Mouse (Mus musculus) heart, embryonic 14.5 days (tissue): ENCODE data around the gene Cryzl2. TPM values are rescaled to one million over a fixed set of nuclear protein-coding genes. Genes with fewer than 3 reads are reported as not detected.

ENCODE experiments used
- ATAC-seq: fragments of 200-750 bp; cut with Nextera tagmentation; 2 replicates; pipeline ENCODE4 v1.8.0; 2017; ENCODE audit warnings: low read depth, moderate TSS enrichment; ENCODE audit not compliant: insufficient number of reproducible peaks, insufficient read depth, low FRiP score
- H3K27ac ChIP-seq, 2 experiments: fragments of 200-500 bp in 1 of 2; fragments of 300-500 bp in 1 of 2; sonication (generic) in 1 of 2; replicated peaks in 1 of 2; 2 replicates each; pipeline ENCODE4 v1.5.1; 2012 to 2014; ENCODE audit warnings: low read depth in 2 of 2, low read length in 2 of 2, control low read depth in 1 of 2, mild to moderate bottlenecking in 1 of 2, mixed read lengths in 1 of 2; ENCODE audit not compliant: control insufficient read depth in 1 of 2, insufficient read depth in 1 of 2
- H3K27me3 ChIP-seq: fragments of 300-500 bp; sonication (generic); 2 replicates; pipeline ENCODE4 v1.6.1; 2014; ENCODE audit warnings: mild to moderate bottlenecking, low read length, control low read depth; ENCODE audit not compliant: control insufficient read depth, insufficient read depth
- H3K36me3 ChIP-seq: fragments of 300-500 bp; sonication (generic); 2 replicates; pipeline ENCODE4 v1.6.1; 2014; ENCODE audit warnings: mild to moderate bottlenecking, control low read depth, low read length, mixed read lengths; ENCODE audit not compliant: control insufficient read depth, insufficient read depth
- H3K4me1 ChIP-seq, 2 experiments: fragments of 200-500 bp in 1 of 2; fragments of 300-500 bp in 1 of 2; sonication (generic) in 1 of 2; 2 replicates each; pipeline ENCODE4 v1.6.1; 2012 to 2014; ENCODE audit warnings: low read length in 2 of 2, control low read depth in 1 of 2, mixed read lengths in 1 of 2; ENCODE audit not compliant: control insufficient read depth in 2 of 2, insufficient read depth in 2 of 2
- H3K4me2 ChIP-seq: fragments of 300-500 bp; sonication (generic); 2 replicates; pipeline ENCODE4 v1.6.1; 2014; ENCODE audit warnings: mild to moderate bottlenecking, low read length
- H3K4me3 ChIP-seq, 2 experiments: fragments of 200-500 bp in 1 of 2; fragments of 300-500 bp in 1 of 2; sonication (generic) in 1 of 2; 2 replicates each; pipeline ENCODE4 v1.5.1; 2012 to 2014; ENCODE audit warnings: low read length in 2 of 2, mild to moderate bottlenecking in 2 of 2, control low read depth in 1 of 2, low read depth in 1 of 2, moderate library complexity in 1 of 2; ENCODE audit not compliant: control insufficient read depth in 1 of 2, insufficient read depth in 1 of 2
- H3K9ac ChIP-seq: fragments of 300-500 bp; sonication (generic); 2 replicates; pipeline ENCODE4 v1.6.1; 2014; ENCODE audit warnings: mild to moderate bottlenecking, low read length
- H3K9me3 ChIP-seq: fragments of 300-500 bp; sonication (generic); 2 replicates; pipeline ENCODE4 v1.6.1; 2016; ENCODE audit warnings: low read length, control low read depth; ENCODE audit not compliant: control insufficient read depth
- WGBS: fragments of 180-500 bp; shearing (Covaris S2); extraction: QIAGEN DNeasy Blood & Tissue Kit; methylation state at CpG from one replicate; pipeline ENCODE4 v1.1.7; 2014; 5-methylcytosine and 5-hydroxymethylcytosine counted together
- polyA plus RNA-seq: library from polyadenylated mRNA; unstranded; fragments of >200 nt; fragmentation: Nextera tagmentation; extraction: Ambion mirVana; gene quantifications from 2 replicates; pipeline ENCODE4 v1.2.1, GENCODE M21; 2014

Gene Cryzl2
- polyA plus RNA-seq, 1 experiment from 2014 or later: 39.2 TPM

- 84% methylated on average over 3 of the region's 3 CpGs for WGBS
- Histone ChIP-seq H3K4me1 (peaks cover 5 to 11% of the 10 kb centered on the region in 2 experiments), H3K4me2 (no peak overlapping the region), H3K36me3 (no peaks in the 10 kb centered on the region), H3K9me3 (no peaks in the 10 kb centered on the region), H3K27me3 (no peaks in the 10 kb centered on the region), H3K9ac (no peak overlapping the region), H3K4me3 (no peak overlapping the region), H3K27ac (no peak overlapping the region)
- no peak for ATAC-seq
These were observed 30.0 kb upstream of the Cryzl2 start for GRCm38 (mm10) chr1:157428366-157428765.

GRCm38 (mm10) chr1:157433316-157433715 is 25.1 kb upstream of the Cryzl2 start:
- no peaks in the 10 kb centered on the region for H3K27me3 ChIP-seq
- H3K4me1 ChIP-seq: peaks cover 0 to 3% of the 10 kb centered on the region in 2 experiments; a peak in 2 of 4 replicates
- no peak overlapping the region for H3K27ac ChIP-seq
- no peak overlapping the region for H3K4me3 ChIP-seq
- ATAC-seq: no peak
- 39% methylated on average over 3 of the region's 3 CpGs for WGBS
- no peaks in the 10 kb centered on the region for H3K36me3 ChIP-seq
- H3K4me2 ChIP-seq: no peak overlapping the region
- H3K9ac ChIP-seq: no peak overlapping the region
- no peaks in the 10 kb centered on the region for H3K9me3 ChIP-seq

DNA sequence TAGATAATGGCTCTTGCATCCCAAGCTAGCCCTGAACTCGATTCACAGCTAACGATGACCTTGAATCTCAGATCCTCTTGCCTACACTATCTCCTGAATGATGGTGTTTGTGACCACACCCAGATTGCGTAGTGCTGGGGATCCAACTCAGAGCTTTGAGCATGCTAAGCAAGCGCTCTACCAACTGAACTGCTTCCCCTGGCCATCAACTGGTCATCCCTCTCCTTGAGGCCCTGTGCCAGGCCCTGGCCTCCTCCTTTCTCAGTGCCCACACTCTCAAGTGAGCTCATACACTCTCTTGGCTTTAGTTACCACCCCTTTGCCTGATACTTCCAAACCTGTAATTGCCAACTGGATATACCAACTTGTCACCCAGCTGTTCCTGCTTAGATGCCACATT is 24.0 kb upstream of the Cryzl2 start:
- H3K9ac ChIP-seq: no peak overlapping the region
- no peaks in the 10 kb centered on the region for H3K27me3 ChIP-seq
- H3K27ac ChIP-seq: no peak overlapping the region
- H3K4me3 ChIP-seq: no peak overlapping the region
- H3K4me2 ChIP-seq: no peak overlapping the region
- H3K36me3 ChIP-seq: no peaks in the 10 kb centered on the region
- no peaks in the 10 kb centered on the region for H3K9me3 ChIP-seq
- WGBS: 86% methylated on average over 4 of the region's 4 CpGs
- ATAC-seq: no peak
- peaks cover 0 to 3% of the 10 kb centered on the region in 2 experiments; a peak in 2 of 4 replicates for H3K4me1 ChIP-seq

- no peak overlapping the region for H3K27ac ChIP-seq
- H3K9me3 ChIP-seq: no peaks in the 10 kb centered on the region
- no peak overlapping the region for H3K4me3 ChIP-seq
- H3K4me2 ChIP-seq: no peak overlapping the region
- no peaks in the 10 kb centered on the region for H3K36me3 ChIP-seq
- 46% methylated on average over 6 of the region's 6 CpGs for WGBS
- no peak overlapping the region for H3K9ac ChIP-seq
- ATAC-seq: no peak
- no peaks in the 10 kb centered on the region for H3K27me3 ChIP-seq
- peaks cover 10 to 11% of the 10 kb centered on the region in 2 experiments for H3K4me1 ChIP-seq
These were observed 22.5 kb upstream of the Cryzl2 start for GRCm38 (mm10) chr1:157435926-157436325.

GRCm38 (mm10) chr1:157438290-157438689 is 20.1 kb upstream of the Cryzl2 start:
- H3K27ac ChIP-seq: no peak overlapping the region
- no peaks in the 10 kb centered on the region for H3K27me3 ChIP-seq
- H3K4me1 ChIP-seq: peaks cover 16 to 17% of the 10 kb centered on the region in 2 experiments
- 90% methylated on average over 2 of the region's 2 CpGs for WGBS
- no peaks in the 10 kb centered on the region for H3K36me3 ChIP-seq
- H3K4me2 ChIP-seq: no peak overlapping the region
- H3K4me3 ChIP-seq: no peak overlapping the region
- no peaks in the 10 kb centered on the region for H3K9me3 ChIP-seq
- no peak overlapping the region for H3K9ac ChIP-seq
- ATAC-seq: no peak

GRCm38 (mm10) chr1:157439101-157439500 is 19.3 kb upstream of the Cryzl2 start:
- no peak for ATAC-seq
- H3K36me3 ChIP-seq: no peaks in the 10 kb centered on the region
- no peak overlapping the region for H3K9ac ChIP-seq
- H3K27ac ChIP-seq: no peak overlapping the region
- H3K9me3 ChIP-seq: no peaks in the 10 kb centered on the region
- no peaks in the 10 kb centered on the region for H3K27me3 ChIP-seq
- H3K4me3 ChIP-seq: no peak overlapping the region
- peaks cover 21 to 26% of the 10 kb centered on the region in 2 experiments for H3K4me1 ChIP-seq
- H3K4me2 ChIP-seq: no peak overlapping the region
- 84% methylated on average over 4 of the region's 4 CpGs for WGBS

- Histone ChIP-seq H3K9ac (no peak overlapping the region), H3K9me3 (no peaks in the 10 kb centered on the region), H3K36me3 (no peaks in the 10 kb centered on the region), H3K4me2 (peak overlapping the region; percentile 46), H3K27ac (peak overlapping the region; percentile 1 to 48; a peak in 3 of 4 replicates), H3K4me3 (no peak overlapping the region; a peak in 1 of 4 replicates), H3K4me1 (peaks cover 30 to 36% of the 10 kb centered on the region in 2 experiments), H3K27me3 (no peaks in the 10 kb centered on the region)
- no peak for ATAC-seq
- WGBS: 11% methylated on average over 14 of the region's 14 CpGs
These were observed 18.3 kb upstream of the Cryzl2 start for GRCm38 (mm10) chr1:157439973-157440641.
